Mouse (Mus musculus) thymus, postnatal 25 days (tissue): ENCODE measurements around the gene Cyp2d26.

Experiments
- DNase-seq: peaks from one replicate; pipeline ENCODE4 v3.0.0; 2022

The Cyp2d26 gene

GRCm38 (mm10) chr15:82748141-82748540, 46.0 kb downstream of the Cyp2d26 start:
- DNase-seq, result no peak

DNA sequence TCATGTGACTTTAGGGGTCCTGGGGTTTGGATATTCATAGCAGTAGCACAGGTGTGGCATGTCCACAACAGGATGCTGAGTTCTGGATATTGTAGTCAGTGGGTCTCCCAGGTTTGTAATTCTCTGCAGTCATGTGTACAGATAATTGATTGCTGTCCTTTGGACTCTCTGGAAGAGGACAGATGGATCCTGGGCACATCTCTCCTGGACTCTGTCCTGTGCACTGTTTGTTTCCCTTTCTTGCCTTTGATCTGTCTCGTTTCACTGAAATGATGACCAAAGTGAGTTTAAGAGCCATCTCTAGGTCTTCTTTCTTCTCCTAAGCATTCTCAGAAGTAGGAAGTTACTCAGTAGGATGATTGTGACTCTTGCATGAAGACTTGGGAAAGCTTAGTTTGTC, 46.6 kb downstream of the Cyp2d26 start:
- no peak for DNase-seq
